Mouse (Mus musculus): ENCODE data around the gene Shld1. TPM values are rescaled to one million over a fixed set of nuclear protein-coding genes. Genes with fewer than 3 reads are reported as not detected.
A peak's percentile ranks its signal among the peaks of the same experiment; 100 is the strongest.

Gene Shld1
- total RNA-seq (2021) = 1 to 10 TPM; 7.9 to 8.2 TPM
- long read RNA-seq, experiment 1, partial matches to known transcripts = 2 of 5 reads
- long read RNA-seq, experiment 1, other reads (novel, unspliced or antisense) = 2 of 5 reads
- long read RNA-seq, experiment 2, transcript Shld1-201 (3 exons, 1,076 nt) = major isoform, 7 of 16 reads
- long read RNA-seq, experiment 2, partial matches to known transcripts = 6 of 16 reads
- long read RNA-seq, experiment 2, other reads (novel, unspliced or antisense) = 3 of 16 reads

DNA sequence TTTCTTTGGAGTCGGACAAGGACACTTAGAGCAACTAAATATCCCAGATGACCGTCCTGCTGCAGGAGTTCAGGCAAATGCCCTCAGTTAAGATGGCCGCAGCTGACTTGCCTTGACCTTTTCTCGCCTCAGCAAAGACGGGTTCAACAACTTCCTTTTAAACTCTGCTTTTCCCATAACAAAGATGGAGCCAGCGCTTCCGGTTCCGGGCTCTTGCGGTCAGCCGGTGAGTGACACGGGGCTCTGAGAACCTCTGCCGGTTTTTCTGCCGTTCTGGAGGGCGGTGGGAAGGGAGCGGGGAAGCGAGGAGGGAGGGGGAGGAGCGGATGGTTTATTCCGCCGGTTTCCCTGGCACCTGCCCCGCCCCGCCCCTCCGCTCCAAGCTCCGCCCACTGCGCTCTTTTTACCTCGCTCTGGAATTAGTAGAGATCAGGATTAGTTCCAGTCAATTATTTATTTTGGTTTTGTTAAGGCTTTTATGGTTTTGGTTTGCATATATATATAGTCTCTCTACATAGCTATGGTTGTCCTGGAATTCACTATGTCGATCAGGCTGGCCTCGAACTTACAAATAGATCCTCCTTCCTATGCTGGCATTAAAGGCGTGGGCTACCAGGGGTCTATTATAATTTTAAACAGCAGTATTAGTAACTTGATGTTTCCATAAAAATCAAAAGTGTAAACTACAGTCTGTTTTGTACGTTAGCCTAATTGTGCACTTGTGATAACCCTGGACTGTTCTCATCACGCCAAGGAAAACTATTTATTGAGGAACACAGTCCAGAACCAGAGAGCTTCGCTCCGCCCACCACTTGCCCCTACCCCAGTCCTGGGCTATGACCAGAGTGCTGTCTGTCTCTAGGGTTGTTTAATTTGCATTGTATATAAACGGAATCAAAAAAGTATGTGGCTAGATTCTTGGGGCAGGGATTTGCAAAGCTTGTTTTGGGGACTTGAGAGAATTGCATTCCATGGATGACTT lies at the start of gene Shld1:
TSS of gene Shld1 (plus strand) at position 176 of the 982 bp plus-strand sequence.
- DNase-seq (ENCODE audit: low spot score in 2 of 2) = peak; percentile 71 to 79

DNA sequence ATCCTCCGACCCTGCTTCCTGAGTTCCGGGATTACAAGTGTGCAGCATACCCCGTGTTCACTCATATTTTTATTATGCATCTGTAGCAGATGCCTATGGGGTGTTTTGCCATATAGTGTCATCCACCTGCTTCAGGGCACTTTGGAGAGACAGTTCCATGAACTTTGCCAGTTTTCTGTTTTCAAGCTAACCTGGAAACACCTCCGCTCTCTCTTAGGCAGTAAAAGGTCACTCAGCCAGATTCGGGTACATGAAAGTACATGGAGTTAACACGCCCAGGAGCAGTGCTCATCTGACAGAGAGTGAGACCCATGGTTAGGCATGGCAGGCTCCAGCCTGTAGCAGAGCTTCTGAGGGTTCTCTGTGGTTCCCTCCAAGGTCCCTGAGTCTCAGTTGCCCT lies 48.4 kb upstream of the Shld1 start:
- DNase-seq (ENCODE audit: low spot score in 2 of 2) = no peak

DNA sequence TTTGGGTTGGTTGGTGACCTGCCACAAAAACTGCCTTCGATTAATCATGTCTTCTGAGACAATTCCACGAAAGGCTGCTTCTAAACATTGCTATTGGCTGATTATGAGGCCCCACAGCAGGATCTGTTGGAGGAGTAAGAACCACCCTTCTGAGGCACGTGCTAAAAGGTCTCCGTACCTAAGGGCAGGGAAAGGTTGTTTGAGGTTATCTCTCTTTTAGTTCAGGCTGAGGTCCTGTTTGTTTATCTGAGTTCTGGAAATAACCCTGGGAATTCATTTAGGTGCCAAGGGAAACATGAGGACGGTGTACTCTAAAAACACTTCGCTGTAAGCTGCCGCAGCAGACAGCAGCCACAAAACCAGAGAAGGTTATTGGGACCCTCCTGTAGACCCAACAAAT lies 47.4 kb upstream of the Shld1 start:
- no peak for DNase-seq (ENCODE audit: low spot score in 2 of 2)

DNA sequence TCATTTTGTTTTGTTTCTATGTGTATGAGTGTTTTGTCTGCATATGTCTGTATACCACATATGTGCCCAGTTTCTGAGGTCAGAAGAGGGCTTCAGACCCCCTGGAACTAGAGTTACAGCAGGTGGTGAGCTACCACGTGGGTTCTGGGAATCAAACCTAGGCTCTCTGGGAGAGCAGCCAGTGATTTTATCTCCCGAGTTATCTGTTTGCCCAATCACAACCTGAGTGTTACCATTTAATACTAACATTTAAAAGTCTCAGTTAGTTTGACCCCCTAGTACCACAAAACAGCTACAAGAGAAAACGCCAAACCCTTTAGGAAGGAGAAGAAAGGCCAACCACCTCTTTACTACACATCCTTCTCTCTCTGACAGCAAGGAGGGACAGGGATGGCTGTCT lies 45.5 kb upstream of the Shld1 start:
- no peak for DNase-seq (ENCODE audit: low spot score in 2 of 2)

DNA sequence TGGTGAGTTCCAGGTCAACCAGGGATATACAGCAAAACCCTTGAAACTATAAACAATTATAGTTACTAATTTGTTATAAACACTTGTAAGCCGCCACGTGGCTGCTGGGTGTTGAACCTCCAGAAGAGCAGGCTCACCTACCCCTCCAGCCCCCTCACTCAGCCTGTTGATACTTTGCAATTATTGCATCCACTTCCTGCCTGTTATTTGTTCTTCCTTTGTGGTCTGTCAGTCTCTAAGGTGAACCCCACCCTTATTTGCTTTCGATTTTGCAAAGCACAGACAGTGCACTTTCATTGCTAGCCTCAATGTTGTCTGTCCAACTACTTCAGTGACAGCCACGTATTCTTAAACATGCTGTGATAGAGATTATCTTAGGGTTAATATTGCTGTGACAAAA lies 43.6 kb upstream of the Shld1 start:
- DNase-seq (ENCODE audit: low spot score in 2 of 2) = no peak

DNA sequence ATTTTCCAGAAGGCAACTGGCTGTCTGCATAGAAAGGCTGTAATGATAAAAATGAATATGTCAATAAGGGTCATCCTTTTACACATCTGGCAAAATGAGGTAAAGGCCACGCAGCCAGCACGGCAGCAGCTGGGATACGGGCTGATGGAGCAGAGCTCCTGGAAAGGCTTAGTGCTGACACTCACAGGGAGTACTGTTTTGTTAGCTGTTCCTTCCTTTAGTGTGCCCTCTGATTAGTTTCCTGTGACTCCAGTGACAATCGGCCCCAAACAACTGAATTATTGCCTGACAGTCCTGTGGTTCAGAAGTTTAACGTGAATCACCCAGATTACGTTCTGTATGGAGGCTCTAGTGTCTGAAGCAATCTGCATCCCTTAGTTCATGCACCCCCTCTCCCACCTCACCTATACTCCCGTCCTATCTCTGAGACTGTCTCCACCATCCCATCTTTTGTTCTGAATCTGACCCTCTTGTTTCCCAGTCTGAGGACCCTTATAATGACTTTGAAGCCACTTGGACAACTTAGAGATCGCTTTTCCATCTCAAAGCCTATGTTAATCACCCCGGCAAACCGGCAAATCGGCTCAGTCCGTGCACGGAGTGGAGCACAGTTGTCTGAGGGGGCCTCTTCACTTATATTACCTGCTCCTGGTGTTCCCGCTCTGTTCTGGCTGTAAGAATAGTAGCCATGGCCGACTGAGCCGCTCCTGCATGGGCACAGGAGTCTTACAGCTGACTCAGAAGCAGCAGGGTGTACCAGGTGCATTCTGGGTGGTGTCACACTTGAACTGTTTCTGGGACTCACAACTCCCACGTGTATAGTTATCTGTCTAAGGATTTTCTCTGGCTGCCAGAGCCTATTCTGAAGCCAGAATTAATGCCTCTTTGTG lies 39.6 kb upstream of the Shld1 start:
- DNase-seq (ENCODE audit: low spot score in 2 of 2) = no peak

DNA sequence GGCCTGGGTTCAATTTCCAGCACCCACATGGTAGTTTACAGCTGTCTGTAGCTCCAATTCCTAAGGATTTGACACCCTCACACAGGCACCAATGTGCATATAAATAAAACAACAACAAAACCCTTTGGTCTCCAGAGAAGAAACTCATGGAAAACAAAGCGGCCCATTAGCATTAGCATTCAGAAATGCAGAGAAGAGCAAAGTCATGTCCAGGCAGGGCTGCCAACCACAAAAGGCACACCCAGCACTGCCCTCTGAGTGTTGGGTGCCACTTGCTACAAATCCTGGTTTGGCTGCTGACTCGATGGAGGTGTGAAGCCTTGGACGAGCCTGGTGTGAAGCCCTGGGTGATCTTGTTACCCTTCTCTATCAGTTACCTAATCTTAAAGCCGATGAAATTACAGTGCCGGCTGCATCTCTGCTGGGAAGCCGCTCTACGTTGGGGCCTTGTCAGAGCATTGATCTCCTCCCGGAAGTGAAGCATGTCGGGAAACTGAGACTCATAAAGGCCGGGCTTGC lies 37.3 kb upstream of the Shld1 start:
- DNase-seq (ENCODE audit: low spot score in 2 of 2) = no peak

DNA sequence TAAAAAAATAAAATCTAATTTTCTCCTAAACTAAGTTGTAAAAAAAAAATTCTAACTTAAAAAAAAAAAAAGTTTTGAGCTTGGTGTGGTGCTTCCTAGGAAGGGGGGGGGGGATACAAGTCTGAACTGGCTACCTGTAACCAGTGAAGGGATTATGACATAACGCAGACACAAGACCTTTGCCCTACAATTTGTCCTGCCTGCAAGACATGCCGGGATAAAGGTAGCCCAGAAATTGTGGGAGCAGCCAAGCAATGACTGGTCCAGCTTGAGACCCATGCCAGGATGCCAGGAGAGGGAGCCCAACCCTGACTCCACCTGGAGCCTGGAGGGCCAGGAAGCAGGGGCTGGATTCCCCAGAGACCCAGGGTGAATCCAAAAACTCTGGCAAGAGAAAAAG lies 36.2 kb upstream of the Shld1 start:
- DNase-seq (ENCODE audit: low spot score in 2 of 2) = no peak

DNA sequence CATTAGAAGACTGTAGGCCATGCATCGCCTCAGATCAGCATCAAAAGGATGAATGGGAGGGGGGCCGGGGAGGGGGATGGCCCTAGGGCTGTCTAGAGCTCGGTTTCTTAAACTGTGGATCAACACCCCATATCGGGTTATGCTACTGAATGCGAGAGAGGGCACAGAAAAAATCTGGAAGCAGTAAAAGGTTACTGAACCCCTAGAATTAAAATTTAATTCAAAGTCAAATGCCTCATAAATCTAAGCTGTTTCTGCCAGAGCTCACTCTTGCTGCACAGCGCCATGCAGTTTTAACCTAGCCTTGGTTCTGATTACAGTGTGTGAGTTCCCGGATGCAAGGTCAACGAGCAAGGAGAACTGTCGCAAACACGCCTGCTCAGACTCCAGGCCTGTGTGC lies 34.3 kb upstream of the Shld1 start:
- DNase-seq (ENCODE audit: low spot score in 2 of 2) = peak in 1 of 2 experiments; percentile 22

DNA sequence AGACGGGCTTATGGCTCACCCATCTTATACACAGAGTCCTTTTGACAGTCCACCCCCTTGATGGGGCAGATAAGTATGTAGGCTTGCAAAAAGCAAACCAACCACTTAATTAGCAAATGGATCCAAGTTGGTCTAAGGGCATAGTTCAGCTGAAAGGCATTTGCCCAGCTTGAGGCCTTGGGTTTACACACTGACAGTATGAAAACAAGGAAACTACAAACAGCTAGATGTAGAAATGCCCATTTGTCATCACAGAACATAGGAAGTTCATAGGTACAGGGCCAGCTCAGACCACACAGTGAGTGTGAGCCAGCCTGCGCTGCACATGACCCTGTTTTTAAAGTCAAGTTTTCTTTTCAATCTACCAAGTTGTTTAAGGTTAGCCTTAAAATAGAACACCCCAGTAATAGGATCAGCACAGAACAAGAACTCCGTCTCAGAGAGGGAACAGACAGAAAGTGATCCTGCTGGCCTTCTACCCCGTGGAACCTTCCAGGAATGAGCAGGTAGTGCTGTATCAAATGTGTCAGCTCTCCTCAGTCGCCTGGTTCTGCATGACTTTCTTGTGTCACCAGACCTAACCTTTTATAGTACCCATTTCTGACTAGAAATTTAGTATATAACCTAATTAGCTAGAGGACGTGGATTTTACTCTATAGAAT lies 31.8 kb upstream of the Shld1 start:
- DNase-seq (ENCODE audit: low spot score in 2 of 2) = no peak

DNA sequence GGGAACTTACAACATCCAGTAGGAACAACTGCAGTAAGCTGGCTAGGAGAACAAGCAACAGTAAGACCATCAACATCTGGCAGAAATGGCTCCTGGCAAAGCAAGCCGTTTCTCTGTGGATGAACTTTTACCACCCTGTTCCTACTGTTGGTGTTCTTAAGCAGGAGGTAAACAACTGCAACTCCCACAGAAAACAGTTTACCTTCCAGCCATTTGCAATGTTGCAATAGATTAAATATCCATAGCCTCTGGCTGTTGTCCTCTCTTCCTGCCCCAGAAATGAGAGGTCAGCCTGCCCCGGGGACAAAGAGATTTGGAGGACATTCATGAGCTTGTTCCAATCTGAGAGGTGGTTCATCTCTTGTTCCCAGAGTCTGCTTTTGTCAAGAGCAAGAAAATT lies 29.5 kb upstream of the Shld1 start:
- no peak for DNase-seq (ENCODE audit: low spot score in 2 of 2)

DNA sequence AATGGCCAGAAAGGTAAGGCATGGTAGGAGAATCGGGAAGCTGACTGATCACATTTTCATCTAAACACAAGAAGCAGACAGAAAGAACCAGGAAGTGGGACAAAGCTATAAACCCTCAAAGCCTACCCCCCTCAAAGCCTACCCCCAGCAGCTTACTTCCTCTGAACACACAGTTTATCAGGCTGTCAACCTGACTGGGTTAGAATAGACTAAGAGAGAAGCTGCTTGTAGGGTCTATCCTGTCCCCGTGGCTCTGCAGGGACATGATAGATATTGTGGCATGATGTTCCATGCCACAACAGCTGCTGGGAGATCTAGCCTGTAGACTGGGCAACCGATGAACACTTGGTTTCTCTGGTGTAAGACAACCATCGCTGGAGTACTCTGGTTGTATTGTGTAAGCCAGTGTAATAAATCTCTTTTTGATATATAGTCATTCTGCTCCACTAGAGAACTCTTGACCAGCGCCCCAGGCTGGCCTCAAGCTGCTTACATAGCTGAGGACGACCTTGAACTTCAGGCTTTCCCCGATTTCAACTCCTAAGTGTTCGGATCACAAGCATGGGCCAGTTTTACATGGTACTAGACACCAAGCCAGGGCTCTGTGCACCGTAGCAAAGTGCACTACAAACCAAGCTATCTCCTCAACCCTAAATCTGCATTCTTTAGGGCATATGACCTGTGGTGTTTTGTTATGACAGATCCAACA lies 28.2 kb upstream of the Shld1 start:
- no peak for DNase-seq (ENCODE audit: low spot score in 2 of 2)

DNA sequence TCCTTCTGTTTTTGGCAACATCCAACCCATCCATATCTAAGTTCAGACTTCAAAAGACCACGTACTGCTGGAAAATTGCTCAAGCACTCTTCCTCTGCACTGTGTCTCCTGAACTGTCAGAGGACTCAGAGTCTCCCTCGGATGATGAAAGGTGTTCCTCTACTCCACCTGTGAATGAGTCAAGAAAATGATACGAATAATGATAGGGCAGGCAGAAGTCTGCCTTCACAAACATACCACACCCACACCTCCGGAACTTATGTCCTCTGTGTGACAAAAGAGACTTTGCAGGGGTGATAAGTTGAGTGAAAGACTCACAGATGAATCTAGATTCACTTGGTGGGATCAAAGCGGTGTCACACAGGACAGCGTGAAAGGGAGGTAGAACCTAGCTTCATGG lies 17.6 kb upstream of the Shld1 start:
- no peak for DNase-seq (ENCODE audit: low spot score in 2 of 2)

DNA sequence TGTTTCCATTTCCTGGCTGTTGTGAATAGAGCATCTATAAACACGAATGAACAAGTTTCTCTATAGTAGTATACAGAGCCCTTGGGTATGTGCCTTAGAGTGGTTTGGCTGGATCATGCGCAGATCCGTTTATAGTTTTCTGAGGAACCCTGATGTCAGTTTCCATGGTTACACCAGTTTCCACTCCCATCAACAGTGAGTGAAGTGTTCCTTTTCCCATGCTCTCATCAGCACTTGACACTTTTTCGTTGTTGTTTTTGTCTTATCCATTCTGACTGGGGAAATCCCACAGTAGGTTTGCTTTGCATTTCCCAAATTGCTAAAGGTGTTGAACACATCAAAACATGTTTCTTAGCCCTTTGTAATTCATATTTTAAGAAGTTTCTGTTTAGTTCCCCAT lies 16.4 kb upstream of the Shld1 start:
- DNase-seq (ENCODE audit: low spot score in 2 of 2) = no peak

DNA sequence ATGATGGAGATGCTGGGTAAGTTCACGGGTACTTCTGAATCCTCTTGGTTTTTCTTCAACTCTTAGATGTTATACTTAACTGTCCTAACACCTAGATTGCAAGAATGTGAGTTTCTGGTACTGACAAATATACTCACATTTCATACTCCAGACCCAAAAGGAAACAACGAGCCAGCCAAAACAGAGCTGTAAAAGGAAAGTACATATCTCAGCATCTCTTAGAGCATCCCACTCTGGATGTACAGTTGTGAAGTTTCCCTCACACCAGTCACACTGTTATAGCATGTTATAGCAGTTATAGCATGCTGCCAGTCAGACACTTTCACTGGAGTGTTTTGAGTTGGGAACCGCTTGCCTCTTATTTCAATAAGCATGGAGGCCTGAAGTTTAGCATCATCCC lies 14.6 kb upstream of the Shld1 start:
- no peak for DNase-seq (ENCODE audit: low spot score in 2 of 2)

DNA sequence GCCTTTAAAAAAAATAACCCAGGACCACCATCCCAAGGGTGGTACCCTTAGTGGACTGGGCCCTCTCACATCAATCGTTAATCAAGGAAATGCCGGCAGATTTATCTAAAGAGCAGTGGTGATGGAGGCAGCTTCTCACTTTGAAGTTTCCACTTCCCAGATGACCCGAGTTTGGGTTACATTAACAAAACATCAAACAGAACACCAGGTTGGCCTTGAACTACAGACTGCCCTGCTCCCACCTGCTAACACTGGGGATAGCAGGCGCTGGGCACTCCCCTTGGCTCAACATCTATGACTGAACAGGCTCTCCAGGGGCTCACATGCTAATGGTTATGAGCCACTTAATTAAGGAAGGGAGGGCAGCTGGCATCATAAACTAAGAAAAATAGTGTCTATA lies 10.6 kb upstream of the Shld1 start:
- no peak for DNase-seq (ENCODE audit: low spot score in 2 of 2)

DNA sequence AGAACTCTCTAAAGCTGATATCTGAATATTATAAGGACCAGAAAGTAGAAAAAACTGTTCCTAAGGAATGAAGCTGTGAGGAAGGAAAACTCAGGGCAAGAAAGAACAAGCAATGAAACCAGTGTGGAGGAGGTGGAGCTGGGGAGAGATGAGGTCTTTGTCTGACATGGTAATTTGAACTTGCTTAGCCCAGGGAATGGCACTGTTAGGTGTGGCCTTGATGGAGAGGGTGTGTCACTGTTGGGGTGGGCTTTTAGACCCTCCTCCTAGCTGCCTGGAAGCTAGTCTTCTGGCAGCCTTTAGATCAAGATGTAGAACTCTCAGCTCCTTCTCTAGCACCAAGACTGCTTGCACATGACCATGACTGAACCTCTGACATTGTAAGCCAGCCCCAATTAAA lies 1.7 kb upstream of the Shld1 start:
- DNase-seq (ENCODE audit: low spot score in 2 of 2) = no peak

DNA sequence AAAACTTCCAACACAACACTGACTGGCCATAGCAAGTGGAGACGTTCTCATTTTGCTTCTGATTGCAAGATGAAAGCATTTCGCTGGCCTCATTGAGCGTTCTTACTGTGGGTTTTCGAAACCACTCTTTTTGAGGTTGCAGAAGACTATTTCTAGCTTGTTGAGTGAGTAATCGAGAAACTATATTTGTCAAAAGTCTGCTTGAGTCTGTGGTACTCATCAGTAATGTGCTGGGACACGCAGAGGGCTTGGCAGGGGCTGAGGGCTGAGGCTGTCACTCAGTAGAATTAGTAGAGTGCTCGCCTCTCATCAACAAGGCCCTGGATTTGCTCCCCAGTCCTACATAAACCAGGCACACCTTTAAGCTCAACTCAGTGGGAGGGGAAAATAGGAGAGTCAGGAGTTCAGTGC lies 1.9 kb downstream of the Shld1 start:
- no peak for DNase-seq (ENCODE audit: low spot score in 2 of 2)

DNA sequence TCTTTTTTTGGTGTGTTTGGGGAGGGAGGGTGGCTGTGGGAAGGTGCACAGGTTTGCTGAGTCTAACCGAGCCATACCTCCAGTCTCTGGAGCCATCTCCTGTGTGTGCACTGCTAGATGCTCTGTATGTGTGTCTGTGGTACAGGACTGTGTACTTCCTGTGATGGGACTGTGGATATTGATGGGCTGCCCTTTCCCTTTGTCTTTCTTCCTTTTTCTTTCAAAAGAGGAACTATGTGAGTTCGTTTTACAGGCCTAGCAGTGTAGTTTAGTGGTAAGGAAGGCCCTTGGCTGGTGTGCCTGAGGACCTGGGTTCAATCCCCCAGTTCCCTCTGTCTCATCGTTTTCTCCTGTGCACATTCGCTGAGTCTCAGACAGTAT lies 2.4 kb downstream of the Shld1 start:
- no peak for DNase-seq (ENCODE audit: low spot score in 2 of 2)

DNA sequence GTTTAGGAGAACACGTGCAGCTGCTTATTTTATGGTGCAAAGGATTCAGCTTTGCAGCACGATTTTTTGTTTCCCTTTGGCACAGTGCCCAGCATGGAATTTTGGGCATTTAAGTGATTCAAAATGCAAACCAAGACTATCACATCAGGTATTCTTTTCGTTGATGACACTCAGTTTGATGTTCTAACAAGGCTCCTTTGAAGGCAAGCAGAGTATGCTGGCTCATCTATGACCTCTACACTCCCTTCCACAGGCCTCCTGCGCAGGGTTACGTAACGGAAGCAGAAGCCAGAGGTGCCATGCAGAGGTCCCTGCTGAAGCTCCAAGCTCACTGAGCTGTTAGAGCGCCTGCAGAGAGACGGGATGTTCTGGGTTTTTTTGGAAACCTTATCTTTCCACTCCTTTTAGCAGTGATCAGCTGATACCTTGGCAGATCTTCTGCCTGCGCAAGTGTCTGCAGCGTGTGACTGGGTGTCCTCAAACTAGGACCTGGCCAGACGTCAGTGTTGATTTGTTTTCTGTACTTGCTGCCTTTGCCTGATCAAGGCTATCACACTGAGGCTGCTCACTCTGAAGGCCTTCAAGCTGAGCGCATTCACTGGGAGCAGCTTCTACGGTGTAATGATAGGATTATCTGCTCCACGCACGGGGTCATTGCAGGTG lies 3.0 kb downstream of the Shld1 start:
- DNase-seq (ENCODE audit: low spot score in 2 of 2) = peak in 1 of 2 experiments; percentile 17
